Mouse (Mus musculus): ENCODE measurements around the gene Ttc29.
A peak's percentile ranks its signal among the peaks of the same experiment; 100 is the strongest.

Ttc29 gene

GRCm38 (mm10) chr8:78423937-78424336 lies 210.8 kb downstream of the Ttc29 start:
- DNase-seq (ENCODE audit: low spot score in 2 of 2), result no peak

GRCm38 (mm10) chr8:78426455-78426854 lies 213.4 kb downstream of the Ttc29 start:
- no peak for DNase-seq (ENCODE audit: low spot score in 2 of 2)

GRCm38 (mm10) chr8:78426875-78427768 lies 214.0 kb downstream of the Ttc29 start:
- DNase-seq (ENCODE audit: low spot score in 2 of 2), result no peak

GRCm38 (mm10) chr8:78427769-78428130 lies 214.7 kb downstream of the Ttc29 start:
- no peak for DNase-seq (ENCODE audit: low spot score in 2 of 2)

GRCm38 (mm10) chr8:78428148-78428547 lies 215.1 kb downstream of the Ttc29 start:
- no peak for DNase-seq (ENCODE audit: low spot score in 2 of 2)

- DNase-seq (ENCODE audit: low spot score in 2 of 2), result no peak
These were observed 218.3 kb downstream of the Ttc29 start for GRCm38 (mm10) chr8:78431356-78431755.

GRCm38 (mm10) chr8:78432451-78432850 lies 219.4 kb downstream of the Ttc29 start:
- no peak for DNase-seq (ENCODE audit: low spot score in 2 of 2)

GRCm38 (mm10) chr8:78433318-78433717 lies 220.2 kb downstream of the Ttc29 start:
- DNase-seq (ENCODE audit: low spot score in 2 of 2), result no peak

- DNase-seq (ENCODE audit: low spot score in 2 of 2), result no peak
These were observed 221.2 kb downstream of the Ttc29 start for GRCm38 (mm10) chr8:78434340-78434739.

GRCm38 (mm10) chr8:78434823-78435623 lies 221.9 kb downstream of the Ttc29 start:
- no peak for DNase-seq (ENCODE audit: low spot score in 2 of 2)

GRCm38 (mm10) chr8:78435624-78435960 lies 222.5 kb downstream of the Ttc29 start:
- no peak for DNase-seq (ENCODE audit: low spot score in 2 of 2)

- DNase-seq (ENCODE audit: low spot score in 2 of 2), result peak; percentile 24 to 48
These were observed 223.1 kb downstream of the Ttc29 start, which contains the start of gene Pou4f2 for GRCm38 (mm10) chr8:78436071-78436651. Pou4f2 (minus strand) TSS chr8:78436645.

- DNase-seq (ENCODE audit: low spot score in 2 of 2), result no peak
These were observed 223.6 kb downstream of the Ttc29 start for GRCm38 (mm10) chr8:78436661-78437060.

- no peak for DNase-seq (ENCODE audit: low spot score in 2 of 2)
These were observed 224.3 kb downstream of the Ttc29 start for GRCm38 (mm10) chr8:78437140-78438045.

GRCm38 (mm10) chr8:78438121-78438520 lies 225.0 kb downstream of the Ttc29 start:
- no peak for DNase-seq (ENCODE audit: low spot score in 2 of 2)

GRCm38 (mm10) chr8:78442781-78443180 lies 229.7 kb downstream of the Ttc29 start:
- no peak for DNase-seq (ENCODE audit: low spot score in 2 of 2)
